Mouse (Mus musculus) heart, adult 11 months (tissue): ENCODE results near the gene Pkp3.
A peak's percentile ranks its signal among the peaks of the same experiment; 100 is the strongest.

ENCODE experiments used
- DNase-seq: peaks from one replicate; pipeline ENCODE4 v3.0.0; 2022

Pkp3 gene

GRCm38 (mm10) chr7:141058601-141059341 is 19.2 kb upstream of the Pkp3 start:
- no peak for DNase-seq

DNA sequence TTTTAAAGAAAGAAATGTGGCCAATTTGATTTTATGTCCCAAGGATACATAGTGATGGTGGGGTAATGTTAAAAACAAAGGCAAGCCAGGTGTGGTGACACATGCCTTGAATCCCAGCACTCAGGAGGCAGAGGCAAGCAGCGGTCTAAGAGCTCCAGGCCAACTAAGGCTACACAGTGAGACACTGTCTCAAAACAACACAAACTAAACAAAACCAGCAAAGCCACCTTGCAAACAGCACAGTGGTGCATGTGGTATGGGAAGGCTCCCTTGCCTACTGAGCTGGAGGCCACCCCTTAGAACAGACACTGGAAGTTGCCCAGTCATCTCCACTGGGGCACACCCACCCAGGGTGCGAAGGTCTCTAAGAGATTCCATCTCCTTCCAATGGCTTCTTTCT is 18.1 kb upstream of the Pkp3 start:
- DNase-seq, result no peak

DNA sequence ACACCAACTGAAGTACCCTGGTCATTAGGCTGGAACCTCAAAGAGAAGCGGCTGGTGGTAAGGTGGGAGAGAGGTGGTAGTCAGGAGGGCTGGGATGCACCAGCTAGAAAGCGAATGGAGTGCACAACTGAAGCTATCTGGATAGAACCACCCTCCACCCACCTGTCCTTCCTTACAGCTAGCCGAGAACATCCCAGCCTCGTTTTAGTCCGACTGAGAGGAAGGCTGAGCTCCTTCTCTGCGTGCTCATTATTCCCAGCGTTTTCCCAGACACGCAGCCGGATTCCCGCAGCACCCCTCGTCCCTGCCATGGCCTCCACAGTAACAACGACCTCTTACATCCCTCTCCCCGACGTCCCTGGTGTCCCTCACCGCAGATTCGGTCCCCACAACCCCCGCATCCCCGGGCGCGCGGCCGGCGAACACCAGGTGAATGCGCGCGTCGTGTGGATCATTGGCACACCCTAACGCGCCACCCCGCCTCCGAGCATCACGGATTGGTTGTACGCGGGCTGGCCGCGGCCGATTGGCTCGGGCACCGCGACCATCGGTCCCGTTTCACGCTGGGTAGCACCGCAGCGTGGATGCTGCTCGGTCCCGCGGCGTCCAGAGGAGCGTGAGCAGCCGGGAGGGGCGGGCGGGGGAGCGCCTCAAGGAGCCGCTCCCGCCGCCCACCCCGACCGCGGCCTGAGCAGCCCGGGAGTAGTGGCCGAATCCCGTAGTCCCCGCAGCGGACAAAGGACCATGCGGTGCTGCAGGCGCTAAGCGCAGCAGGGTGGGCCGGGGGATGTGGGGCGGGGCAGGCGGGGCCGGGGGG is 17.4 kb upstream of the Pkp3 start, which contains the start of gene B4galnt4:
TSS of gene B4galnt4 (plus strand) at position 679 of the 817 bp plus-strand sequence.
- peak; percentile 97 for DNase-seq

GRCm38 (mm10) chr7:141061269-141061692 is 16.7 kb upstream of the Pkp3 start:
- DNase-seq, result no peak

DNA sequence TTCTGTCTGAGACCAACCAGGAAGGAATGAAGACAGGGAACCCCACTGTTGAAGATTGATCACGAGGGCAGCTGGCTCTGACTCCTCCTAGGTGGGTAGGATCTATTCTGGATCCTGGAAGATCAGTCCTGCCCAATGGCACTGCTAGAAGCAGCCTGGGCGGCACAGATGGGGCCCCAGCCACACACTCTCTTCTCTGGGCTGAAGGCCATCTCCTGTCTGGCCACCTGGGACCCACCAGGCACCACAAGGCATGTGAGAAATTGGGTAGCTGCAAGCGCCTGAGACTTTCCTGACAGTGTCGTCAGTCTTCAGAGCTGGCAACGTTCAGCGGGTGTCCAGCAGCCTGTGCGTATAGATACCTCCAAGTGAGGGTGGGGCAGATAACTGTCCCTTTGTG is 15.5 kb upstream of the Pkp3 start:
- peak; percentile 90 for DNase-seq

GRCm38 (mm10) chr7:141063353-141063752 is 14.7 kb upstream of the Pkp3 start:
- DNase-seq, result no peak

DNA sequence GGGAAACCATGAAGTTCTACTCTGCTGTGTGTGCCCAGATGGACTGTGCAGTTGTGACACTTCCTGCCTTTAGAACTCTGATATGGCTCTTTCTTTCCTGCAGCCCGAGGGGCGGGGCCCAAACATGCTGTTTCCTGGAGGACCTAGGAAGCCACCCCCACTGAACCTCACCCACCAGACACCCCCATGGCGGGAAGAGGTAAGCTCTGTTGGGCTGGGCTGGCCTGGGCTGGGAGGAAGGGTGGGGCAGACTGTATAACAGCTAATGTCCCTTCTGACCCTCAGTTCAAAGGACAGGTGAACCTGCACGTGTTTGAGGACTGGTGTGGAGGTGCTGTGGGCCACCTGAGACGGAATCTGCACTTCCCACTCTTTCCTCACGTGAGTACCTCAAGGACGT is 13.8 kb upstream of the Pkp3 start:
- peak; percentile 89 for DNase-seq

DNA sequence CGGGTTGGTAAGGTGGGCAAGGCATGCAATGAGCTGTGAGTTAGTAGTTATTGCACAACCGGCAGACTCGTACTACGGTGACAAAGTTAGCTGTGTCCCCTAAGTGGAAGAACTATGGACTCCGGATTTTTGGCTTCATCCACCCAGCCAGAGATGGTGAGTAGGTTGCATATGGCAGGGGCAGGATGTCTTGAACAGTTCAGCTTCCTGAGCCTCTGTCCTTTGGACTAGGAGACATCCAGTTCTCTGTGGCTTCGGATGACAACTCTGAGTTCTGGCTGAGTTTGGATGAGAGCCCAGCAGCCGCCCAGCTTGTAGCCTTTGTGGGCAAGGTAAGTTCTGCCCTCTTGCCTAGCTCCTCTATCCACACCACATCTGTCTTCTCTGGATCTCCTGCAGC is 13.4 kb upstream of the Pkp3 start:
- no peak for DNase-seq

GRCm38 (mm10) chr7:141068351-141068750 is 9.7 kb upstream of the Pkp3 start:
- peak; percentile 91 for DNase-seq

GRCm38 (mm10) chr7:141070058-141070862 is 7.8 kb upstream of the Pkp3 start:
- DNase-seq, result peak; percentile 93

DNA sequence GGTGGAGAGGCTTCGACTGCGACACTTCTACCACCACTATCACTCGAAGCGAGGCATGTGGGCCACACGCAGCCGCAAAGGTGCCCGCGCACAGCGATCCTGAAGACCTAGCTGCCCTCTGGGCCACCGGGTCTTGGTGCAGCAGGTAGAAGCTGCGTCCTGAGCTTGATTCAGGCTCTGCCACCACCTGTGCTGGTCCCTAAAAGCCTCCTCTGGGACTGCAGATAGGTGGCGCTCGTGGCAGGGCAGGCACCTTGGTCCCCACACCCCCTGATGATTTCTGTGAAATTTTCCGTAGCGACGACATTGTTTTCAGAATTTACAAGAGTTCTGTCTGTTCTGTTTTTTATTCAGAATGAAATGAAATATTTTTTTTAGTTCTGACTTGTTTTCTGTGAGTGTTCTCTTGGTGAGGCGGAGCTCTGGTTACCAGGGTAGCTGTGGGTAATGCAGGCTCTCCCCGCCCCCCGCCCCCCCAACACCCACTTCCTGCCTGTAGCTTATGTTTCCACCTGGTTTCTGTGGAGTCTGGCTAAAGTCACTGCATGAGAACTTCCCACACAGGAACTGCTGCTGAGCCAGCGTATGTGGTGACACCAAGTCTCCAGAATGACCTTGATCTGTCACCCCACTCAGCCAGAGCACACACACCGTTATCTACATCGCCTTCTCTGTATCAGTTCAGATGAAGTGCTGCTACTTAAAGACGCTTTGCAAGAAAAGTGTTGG is 5.8 kb upstream of the Pkp3 start:
- DNase-seq, result peak; percentile 86

- DNase-seq, result no peak
Observed at GRCm38 (mm10) chr7:141073782-141074181, 4.2 kb upstream of the Pkp3 start.

GRCm38 (mm10) chr7:141078876-141079275 is 858 bp downstream of the Pkp3 start:
- no peak for DNase-seq

DNA sequence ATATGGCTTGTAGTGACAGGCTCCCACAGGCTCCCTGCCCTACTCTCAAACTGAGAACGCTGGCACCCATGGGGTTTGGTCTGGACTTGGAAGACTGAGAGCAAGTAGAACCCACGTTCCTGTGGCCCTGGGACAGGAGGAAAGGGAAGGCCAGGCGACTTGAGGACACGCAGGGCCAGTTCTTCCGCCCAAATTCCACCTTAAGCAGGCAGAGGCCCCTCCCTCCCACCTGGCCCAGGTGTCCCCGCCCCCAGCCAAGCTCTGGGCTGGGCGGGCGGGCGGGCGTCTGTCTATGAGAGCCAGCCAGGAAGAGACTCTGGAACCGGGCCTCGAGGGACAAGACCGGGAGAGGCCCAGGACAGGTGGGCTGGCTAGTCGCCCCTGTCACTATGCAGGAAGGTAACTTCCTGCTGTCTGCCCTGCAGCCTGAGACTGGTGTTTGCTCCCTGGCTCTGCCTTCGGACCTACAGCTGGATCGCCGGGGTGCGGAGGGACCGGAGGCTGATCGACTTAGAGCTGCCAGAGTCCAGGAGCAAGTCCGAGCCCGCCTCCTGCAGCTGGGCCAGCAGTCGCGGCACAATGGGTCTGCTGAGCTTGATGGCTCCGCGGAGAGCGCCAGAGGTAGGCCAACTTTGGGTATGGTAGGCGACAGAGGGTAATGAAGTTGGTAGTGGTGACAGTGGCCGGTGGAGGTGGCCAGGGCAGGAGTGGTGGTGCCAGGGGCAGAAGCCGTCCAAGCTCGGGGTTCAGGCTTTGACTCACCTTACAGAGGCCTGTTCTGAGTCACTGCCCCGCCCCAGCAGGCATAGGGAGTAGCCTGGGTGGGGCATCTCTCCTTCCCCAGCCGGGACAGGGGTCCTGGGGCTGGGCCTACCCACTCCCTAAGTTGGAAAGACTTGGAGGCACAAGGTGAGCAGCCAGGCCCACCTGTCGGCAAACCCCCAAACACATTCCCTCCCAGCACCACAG is 1.7 kb downstream of the Pkp3 start:
- DNase-seq, result peak; percentile 88

DNA sequence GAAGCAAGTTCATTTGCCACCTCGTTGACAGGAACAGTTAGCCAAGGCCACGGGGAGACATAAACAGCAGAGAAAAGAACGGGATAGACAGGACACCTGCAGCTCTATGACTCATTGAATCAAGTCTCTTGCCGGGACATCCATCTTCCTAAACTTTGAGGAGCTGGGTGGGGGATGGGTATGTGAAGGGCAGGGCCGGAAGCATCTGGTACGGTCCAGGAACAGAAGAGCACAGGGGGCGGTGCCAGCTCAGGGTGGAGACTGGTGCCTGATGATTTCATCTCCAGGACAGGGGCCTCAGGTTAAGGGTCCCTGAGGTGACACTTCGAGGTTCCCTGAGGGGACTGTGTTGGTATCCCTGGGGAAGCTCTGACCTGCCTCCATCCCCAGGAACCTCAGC is 9.9 kb downstream of the Pkp3 start:
- DNase-seq, result no peak

GRCm38 (mm10) chr7:141088473-141088872 is 10.5 kb downstream of the Pkp3 start:
- peak; percentile 90 for DNase-seq

DNA sequence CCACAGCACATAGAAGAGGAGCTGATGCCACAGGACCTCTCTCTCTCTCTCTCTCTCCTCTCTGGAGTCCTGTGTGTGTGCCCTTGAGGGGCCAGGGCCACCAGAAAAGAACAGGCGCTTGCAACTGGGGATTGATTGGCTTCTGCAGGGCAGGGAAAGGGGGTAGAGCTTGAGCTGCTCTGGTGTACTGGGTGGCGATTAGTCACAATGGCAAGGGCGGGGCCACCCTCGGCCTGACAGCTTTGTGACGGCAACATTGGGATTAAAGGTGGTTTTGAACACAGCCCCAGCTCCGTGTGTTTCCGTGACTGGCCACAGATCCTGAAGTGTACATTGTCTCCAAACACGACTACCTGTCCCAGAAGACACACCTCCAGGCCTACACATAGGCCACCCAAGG is 12.2 kb downstream of the Pkp3 start:
- peak; percentile 89 for DNase-seq

DNA sequence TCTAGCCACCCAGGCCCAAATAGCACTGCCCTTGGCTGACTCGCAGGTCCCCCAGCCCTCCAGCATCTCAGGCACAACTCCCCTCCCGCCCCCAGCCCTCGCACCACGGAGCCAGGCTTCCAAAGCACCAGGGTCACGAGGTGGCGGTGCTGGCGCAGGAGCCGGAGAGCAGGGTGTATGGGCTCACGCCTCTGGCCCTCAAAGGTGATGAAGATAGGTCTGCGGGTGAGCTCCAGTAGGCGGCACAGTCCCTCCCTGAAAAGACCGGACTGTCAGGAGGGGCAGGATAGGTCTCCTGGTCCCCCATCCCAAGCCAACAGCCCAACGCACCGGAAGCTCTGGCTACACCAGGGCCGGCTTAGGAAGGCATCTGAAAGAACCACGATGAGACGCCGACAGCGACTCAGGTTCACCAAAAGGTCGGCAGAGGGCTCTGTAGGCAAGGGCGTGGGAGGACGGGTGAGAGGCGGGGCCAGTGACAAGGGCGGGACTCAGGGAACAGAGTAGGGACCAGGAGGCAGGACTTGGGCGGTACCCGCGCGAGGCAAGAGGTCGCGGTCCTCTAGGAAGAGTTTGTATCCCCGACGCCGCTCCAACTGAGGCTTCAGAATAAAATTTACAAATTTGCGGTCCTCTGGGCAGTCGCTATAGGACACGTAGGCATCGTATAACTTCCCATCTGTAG is 14.2 kb downstream of the Pkp3 start:
- peak; percentile 99 for DNase-seq

- DNase-seq, result no peak
Observed at GRCm38 (mm10) chr7:141093950-141094349, 15.9 kb downstream of the Pkp3 start.

- DNase-seq, result no peak
Observed at GRCm38 (mm10) chr7:141094487-141095205, 16.6 kb downstream of the Pkp3 start.
